Mouse (Mus musculus): ENCODE measurements around the gene Ggact. TPM values are rescaled to one million over a fixed set of nuclear protein-coding genes. Genes with fewer than 3 reads are reported as not detected.

The Ggact gene
- polyA plus RNA-seq (2016; fragmentation: Nextera tagmentation; extraction: Ambion mirVana), result 8.7 and 9.8 TPM in 2 replicates

DNA sequence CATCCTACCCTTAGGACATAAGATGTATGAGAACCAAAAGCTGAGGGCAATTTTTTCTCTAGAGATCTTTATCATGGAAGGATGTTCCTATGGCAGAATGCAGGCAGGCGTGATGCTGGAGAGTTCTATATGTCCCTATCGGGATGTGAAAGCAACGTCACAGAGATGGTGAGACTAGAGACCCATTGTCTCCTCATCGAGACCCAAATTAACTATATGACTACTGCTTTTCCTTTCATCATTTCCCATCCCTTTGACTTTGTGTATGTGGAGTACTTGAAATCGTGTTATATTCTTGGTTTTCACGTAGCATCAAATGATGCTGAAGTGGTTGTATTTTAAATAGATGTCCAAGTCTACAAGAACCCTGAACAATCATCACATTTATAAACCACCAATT lies at the start of gene Ggact:
Gene Ggact, minus strand, starts transcription at position 101 of the 400 bp plus-strand sequence.
- WGBS, result 79% methylated on average over 6 of the region's 6 CpGs

DNA sequence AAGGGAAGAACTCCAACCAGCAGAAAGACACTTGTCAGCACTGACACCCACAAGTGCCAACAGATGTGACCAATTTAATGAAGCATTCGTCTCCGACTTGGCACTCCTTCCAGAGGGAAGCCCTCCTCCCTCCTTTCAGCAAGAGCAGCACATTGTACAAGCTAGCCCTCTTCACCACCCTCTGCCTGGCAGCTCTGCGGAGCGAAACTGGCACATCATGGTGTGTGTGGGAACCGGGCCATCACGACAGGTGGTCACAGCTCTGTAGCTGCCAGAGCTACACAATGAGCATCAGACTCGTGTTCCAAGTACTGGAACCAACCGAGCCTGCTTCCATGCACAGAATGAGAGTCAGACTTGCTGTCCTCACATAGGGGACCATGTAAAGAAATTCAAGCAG lies 44.4 kb upstream of the Ggact start:
- Histone ChIP-seq H3K9ac (replicated peaks) (no peak overlapping the region), H3K4me1 (replicated peaks) (peaks cover 15% of the 10 kb centered on the region), H3K4me3 (replicated peaks) (no peak overlapping the region), H3K9me3 (no peaks in the 10 kb centered on the region), H3K27me3 (no peaks in the 10 kb centered on the region), H3K27ac (no peak overlapping the region), H3K36me3 (peaks cover 13% of the 10 kb centered on the region), H3K4me2 (no peak overlapping the region)
- no peak for ATAC-seq (ENCODE audit: insufficient number of reproducible peaks, insufficient read depth, low FRiP score, low TSS enrichment, low read depth)
- WGBS, result 86% methylated on average over 8 of the region's 8 CpGs

More for the DNA sequence above, at the start of gene Ggact:
- Histone ChIP-seq H3K4me2 (peak within 1 kb of the TSS; percentile 93), H3K9ac (replicated peaks) (peak within 1 kb of the TSS; percentile 73), H3K4me3 (replicated peaks) (peak within 1 kb of the TSS; percentile 71), H3K27ac (0 out of 2 replicates have a peak within 1 kb of the TSS, but pooled peaks have one; percentile 19), H3K4me1 (replicated peaks) (peaks cover 12% of the 10 kb centered on the region), H3K9me3 (peaks cover 2% of the 10 kb centered on the region; the same call in 1 of the 2 replicates), H3K27me3 (no peaks in the 10 kb centered on the region), H3K36me3 (no peaks in the 10 kb centered on the region)
- no peak for ATAC-seq (ENCODE audit: insufficient number of reproducible peaks, insufficient read depth, low FRiP score, low TSS enrichment, low read depth)

DNA sequence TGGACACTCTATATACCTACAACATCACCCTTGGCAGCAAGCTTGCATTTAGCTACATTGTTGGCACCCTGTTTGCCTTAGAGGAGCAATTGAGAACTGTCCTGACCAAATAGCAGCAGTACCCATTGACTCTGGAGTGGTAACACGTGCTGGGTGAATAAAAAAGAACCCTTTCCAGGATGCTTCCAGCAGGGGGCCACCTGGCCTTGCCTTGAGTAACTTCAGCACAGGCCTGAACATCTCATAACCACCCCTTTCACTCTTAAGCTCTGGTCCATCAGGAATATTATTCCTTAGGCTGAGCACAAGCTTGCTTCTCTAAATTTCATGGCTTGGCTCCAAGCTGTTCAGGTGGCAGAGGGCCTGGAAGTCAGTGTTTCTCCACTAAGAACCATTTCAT lies 39.8 kb upstream of the Ggact start:
- no peak overlapping the region for H3K9ac ChIP-seq (replicated peaks)
- H3K27me3 ChIP-seq, result no peaks in the 10 kb centered on the region
- 18% methylated on average over 1 of the region's 1 CpGs for WGBS
- no peak overlapping the region for H3K27ac ChIP-seq
- H3K4me3 ChIP-seq (replicated peaks), result no peak overlapping the region
- peaks cover 6% of the 10 kb centered on the region; the same call in 1 of the 2 replicates for H3K4me1 ChIP-seq (replicated peaks)
- peaks cover 10% of the 10 kb centered on the region; the same call in 1 of the 2 replicates for H3K36me3 ChIP-seq
- H3K4me2 ChIP-seq, result no peak overlapping the region
- no peaks in the 10 kb centered on the region for H3K9me3 ChIP-seq
- ATAC-seq (ENCODE audit: insufficient number of reproducible peaks, insufficient read depth, low FRiP score, low TSS enrichment, low read depth), result no peak

DNA sequence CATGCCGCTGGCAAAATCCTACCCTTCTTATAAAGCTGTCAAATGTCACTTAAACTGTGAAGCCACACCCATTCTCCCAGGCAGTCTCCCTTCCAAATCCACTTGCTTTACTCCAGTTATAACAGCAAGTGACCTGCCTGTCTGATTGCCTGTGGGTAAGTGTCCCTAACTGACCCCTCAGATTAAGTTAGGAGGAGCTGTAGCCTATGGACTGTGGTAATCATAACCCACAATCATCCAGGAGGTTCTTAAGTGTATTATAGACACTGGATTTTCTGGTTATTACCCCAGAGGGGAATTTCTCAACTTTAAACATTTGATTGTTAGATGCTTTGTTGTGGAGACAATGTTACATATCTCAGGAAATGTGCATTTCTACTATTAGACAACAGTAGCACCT lies 39.0 kb upstream of the Ggact start:
- peaks cover 6% of the 10 kb centered on the region; the same call in 1 of the 2 replicates for H3K4me1 ChIP-seq (replicated peaks)
- H3K27ac ChIP-seq, result no peak overlapping the region
- H3K27me3 ChIP-seq, result no peaks in the 10 kb centered on the region
- peaks cover 18% of the 10 kb centered on the region; the same call in 1 of the 2 replicates for H3K36me3 ChIP-seq
- WGBS, result 87% methylated on average over 1 of the region's 1 CpGs
- H3K4me3 ChIP-seq (replicated peaks), result no peak overlapping the region
- no peak overlapping the region for H3K9ac ChIP-seq (replicated peaks)
- no peak for ATAC-seq (ENCODE audit: insufficient number of reproducible peaks, insufficient read depth, low FRiP score, low TSS enrichment, low read depth)
- H3K4me2 ChIP-seq, result no peak overlapping the region
- H3K9me3 ChIP-seq, result no peaks in the 10 kb centered on the region

DNA sequence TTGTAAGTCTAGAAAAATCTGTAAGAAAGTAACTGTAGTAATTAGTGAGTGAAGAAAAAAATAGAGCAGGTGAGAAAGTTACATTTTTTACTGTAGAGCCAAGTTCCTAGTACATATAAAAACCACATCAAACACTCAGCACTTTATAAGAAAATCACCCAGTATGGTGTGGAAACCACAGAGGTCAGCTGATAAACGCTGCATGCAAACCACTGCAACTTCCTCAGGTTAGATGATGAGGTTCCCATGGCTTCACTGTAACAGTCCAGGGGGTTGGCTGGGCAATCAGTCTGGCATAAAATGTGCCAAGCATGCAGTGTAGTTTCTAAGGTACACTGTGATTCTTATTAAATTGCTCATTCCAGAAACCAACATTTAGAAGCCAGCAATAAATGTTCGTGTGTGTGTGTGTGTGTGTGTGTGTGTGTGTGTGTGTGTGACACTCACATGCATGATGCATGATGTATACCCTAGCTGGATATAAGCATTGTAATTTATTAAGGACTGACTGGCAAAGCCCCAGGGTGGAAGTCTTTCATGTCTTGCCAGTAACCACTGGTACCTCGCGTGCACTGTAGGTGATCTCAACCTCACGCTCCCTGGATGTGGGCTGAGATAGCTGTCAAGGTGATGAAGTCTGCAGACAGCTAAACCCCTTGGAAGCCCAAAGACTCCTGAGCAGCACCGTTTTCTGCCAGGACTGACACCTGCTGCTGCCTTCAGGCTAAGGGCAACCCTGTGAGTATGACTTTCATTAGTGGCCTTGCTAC lies 38.3 kb upstream of the Ggact start:
- peaks cover 6% of the 10 kb centered on the region; the same call in 1 of the 2 replicates for H3K4me1 ChIP-seq (replicated peaks)
- H3K9me3 ChIP-seq, result no peaks in the 10 kb centered on the region
- no peak overlapping the region for H3K9ac ChIP-seq (replicated peaks)
- peaks cover 24% of the 10 kb centered on the region; the same call in 1 of the 2 replicates for H3K36me3 ChIP-seq
- H3K4me2 ChIP-seq, result no peak overlapping the region
- ATAC-seq (ENCODE audit: insufficient number of reproducible peaks, insufficient read depth, low FRiP score, low TSS enrichment, low read depth), result no peak; the same call in 1 of the 2 replicates
- H3K27me3 ChIP-seq, result no peaks in the 10 kb centered on the region
- no peak overlapping the region for H3K27ac ChIP-seq
- H3K4me3 ChIP-seq (replicated peaks), result no peak overlapping the region
- WGBS, result 66% methylated on average over 6 of the region's 6 CpGs

DNA sequence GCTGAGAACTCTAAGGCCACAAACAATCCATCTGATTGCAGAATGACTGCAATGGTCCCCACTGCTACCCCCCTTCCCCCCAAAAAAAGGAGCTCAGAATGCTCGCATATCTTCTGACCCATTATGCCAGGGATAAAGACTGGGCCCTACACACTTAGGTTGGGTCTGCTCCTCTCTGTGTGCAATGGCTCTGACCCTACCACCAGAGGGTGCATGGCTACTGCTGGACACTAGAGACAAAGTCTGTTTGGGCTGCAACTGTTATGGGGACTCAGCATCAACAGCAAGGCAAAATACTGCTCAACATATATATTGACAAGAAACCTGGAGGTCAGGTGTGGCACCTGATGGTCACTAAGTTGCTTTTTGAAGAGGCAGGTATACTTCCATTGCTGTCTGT lies 37.4 kb upstream of the Ggact start:
- H3K27me3 ChIP-seq, result no peaks in the 10 kb centered on the region
- no peak overlapping the region for H3K27ac ChIP-seq
- no peak overlapping the region for H3K9ac ChIP-seq (replicated peaks)
- no peaks in the 10 kb centered on the region for H3K9me3 ChIP-seq
- no peak for ATAC-seq (ENCODE audit: insufficient number of reproducible peaks, insufficient read depth, low FRiP score, low TSS enrichment, low read depth)
- H3K4me2 ChIP-seq, result no peak overlapping the region
- peaks cover 28% of the 10 kb centered on the region; the same call in 1 of the 2 replicates for H3K36me3 ChIP-seq
- H3K4me3 ChIP-seq (replicated peaks), result no peak overlapping the region
- H3K4me1 ChIP-seq (replicated peaks), result peaks cover 6% of the 10 kb centered on the region; the same call in 1 of the 2 replicates
- 96% methylated on average over 1 of the region's 1 CpGs for WGBS

DNA sequence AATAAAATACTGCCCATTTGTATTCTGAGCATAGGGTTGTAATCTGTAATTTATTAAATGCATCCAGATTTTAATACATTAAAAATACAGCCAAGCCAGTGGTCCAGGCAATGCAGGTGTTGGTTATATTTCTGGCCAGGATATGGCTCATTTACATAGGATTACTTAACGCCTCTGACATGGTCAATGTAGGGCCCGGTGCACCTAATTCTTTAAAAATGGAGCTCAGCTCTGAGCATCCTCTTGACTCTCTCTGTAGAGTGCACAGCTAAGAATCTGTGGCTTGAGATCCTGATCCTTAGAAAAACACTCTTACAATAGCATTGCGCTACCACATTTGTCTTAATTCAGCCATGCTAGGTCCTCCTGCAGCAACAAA lies 29.9 kb upstream of the Ggact start:
- no peak overlapping the region for H3K4me2 ChIP-seq
- no peak for ATAC-seq (ENCODE audit: insufficient number of reproducible peaks, insufficient read depth, low FRiP score, low TSS enrichment, low read depth)
- 57% methylated on average over 3 of the region's 3 CpGs for WGBS
- no peak overlapping the region for H3K9ac ChIP-seq (replicated peaks)
- no peak overlapping the region for H3K4me3 ChIP-seq (replicated peaks)
- H3K36me3 ChIP-seq, result peaks cover 56% of the 10 kb centered on the region
- H3K27ac ChIP-seq, result 0 out of 2 replicates have a peak overlapping the region, but pooled peaks have one; percentile 35
- no peaks in the 10 kb centered on the region for H3K9me3 ChIP-seq
- H3K27me3 ChIP-seq, result no peaks in the 10 kb centered on the region
- H3K4me1 ChIP-seq (replicated peaks), result peaks cover 8% of the 10 kb centered on the region

DNA sequence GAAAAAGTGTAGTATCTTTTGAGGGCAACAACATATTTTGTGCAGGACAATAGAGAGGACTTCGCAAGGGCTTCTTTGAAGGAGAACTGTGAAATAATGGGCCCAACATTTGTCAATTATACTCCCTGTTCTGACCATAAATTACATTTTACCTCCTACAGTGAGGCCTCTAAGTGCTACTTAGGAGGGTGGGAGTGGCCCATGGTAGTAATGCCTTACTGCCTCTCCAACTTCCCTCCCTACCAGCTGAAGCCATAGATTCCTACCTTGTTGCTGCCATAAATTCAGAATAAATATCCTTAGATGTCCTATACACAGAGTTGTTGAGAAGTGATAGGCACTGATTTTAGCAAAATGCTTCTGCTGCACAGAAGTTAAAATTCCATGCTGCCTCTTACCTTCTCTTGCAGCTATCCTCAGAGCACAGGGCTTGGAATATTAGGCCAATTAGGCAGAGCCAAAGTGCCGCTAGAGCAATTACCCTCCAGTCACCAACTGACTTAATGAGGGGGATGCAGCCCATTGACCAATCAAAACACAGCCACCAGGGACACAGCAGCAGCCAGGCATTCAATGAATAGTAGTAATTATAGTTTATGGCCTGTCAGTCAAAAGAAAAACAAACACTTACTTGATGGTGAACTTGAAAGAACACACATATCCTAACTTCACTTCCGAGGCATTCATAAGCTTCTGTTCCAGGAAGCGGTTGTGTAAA lies 29.4 kb upstream of the Ggact start:
- Histone ChIP-seq H3K4me2 (no peak overlapping the region), H3K27ac (no peak overlapping the region), H3K9ac (replicated peaks) (no peak overlapping the region), H3K4me1 (replicated peaks) (peaks cover 8% of the 10 kb centered on the region), H3K27me3 (no peaks in the 10 kb centered on the region), H3K36me3 (peaks cover 52% of the 10 kb centered on the region), H3K4me3 (replicated peaks) (no peak overlapping the region), H3K9me3 (no peaks in the 10 kb centered on the region)
- ATAC-seq (ENCODE audit: insufficient number of reproducible peaks, insufficient read depth, low FRiP score, low TSS enrichment, low read depth), result peak; percentile 70; the same call in 1 of the 2 replicates
- WGBS, result 17% methylated on average over 4 of the region's 4 CpGs

DNA sequence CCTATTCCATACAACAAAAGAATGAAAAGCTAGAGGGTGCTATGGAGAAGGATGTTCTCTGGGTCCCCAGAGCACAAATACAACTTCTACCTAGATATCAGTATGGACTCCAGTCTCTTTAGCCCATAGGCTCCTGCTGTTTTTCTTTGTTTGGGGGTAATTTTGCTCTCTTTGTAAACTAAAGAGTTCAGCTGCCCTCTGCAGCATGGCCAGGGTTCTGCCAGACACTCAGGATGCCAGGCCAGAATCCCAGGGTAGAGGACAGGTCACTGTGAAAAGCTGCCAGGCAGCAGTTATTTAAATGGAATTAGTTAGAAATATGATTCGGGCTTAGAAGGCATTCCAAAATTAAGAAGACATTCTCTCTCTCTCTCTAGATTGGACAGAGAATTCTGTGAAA lies 22.9 kb upstream of the Ggact start:
- ATAC-seq (ENCODE audit: insufficient number of reproducible peaks, insufficient read depth, low FRiP score, low TSS enrichment, low read depth), result no peak
- Histone ChIP-seq H3K4me2 (no peak overlapping the region), H3K9me3 (no peaks in the 10 kb centered on the region), H3K9ac (replicated peaks) (no peak overlapping the region), H3K4me1 (replicated peaks) (no peaks in the 10 kb centered on the region), H3K27me3 (no peaks in the 10 kb centered on the region), H3K36me3 (peaks cover 56% of the 10 kb centered on the region), H3K27ac (no peak overlapping the region), H3K4me3 (replicated peaks) (no peak overlapping the region)
- 91% methylated on average over 1 of the region's 1 CpGs for WGBS

DNA sequence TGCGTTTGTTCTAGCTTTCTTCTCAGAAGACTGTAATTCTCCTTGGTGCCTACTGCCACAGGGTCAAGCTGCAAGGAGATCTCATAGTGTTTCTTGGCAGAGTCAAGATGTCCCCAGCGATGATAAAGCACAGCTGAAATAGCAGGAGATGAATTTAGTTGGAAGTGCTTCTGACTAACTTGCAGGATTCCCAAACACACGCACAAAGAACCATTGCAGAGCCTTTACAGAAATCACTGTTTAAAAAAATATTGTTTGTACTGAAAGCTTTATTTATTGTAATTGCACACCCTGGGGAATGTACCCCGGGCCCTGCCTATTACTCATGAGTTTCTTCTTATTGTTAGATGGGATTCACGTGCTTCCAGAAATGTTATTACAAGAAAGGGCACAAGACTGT lies 6.5 kb upstream of the Ggact start:
- no peak overlapping the region for H3K27ac ChIP-seq
- H3K4me2 ChIP-seq, result no peak overlapping the region
- no peaks in the 10 kb centered on the region for H3K27me3 ChIP-seq
- H3K36me3 ChIP-seq, result peaks cover 25% of the 10 kb centered on the region; the same call in 1 of the 2 replicates
- 77% methylated on average over 5 of the region's 5 CpGs for WGBS
- no peaks in the 10 kb centered on the region for H3K9me3 ChIP-seq
- H3K9ac ChIP-seq (replicated peaks), result no peak overlapping the region
- no peak overlapping the region for H3K4me3 ChIP-seq (replicated peaks)
- no peaks in the 10 kb centered on the region for H3K4me1 ChIP-seq (replicated peaks)
- no peak for ATAC-seq (ENCODE audit: insufficient number of reproducible peaks, insufficient read depth, low FRiP score, low TSS enrichment, low read depth)

DNA sequence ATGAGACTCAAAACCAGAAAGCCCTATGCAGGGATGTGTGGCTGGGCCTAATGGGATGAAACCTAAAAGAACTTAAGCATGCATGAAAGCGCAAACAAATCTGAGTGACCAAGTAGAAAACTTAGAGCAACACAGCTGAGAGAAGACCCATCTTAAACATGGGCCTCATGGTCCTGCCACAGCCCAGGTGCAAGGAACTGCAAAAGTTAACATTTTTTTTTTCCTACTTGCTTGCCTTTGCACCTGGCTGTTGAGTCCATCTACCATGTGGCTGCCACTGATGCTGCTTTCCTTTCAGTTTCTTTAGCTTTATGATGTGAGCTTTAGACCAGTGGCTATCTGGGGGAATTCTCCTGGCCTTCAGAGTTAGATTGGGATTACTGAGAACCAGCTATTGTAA lies 4.1 kb upstream of the Ggact start:
- Histone ChIP-seq H3K9me3 (no peaks in the 10 kb centered on the region), H3K4me1 (replicated peaks) (0 out of 2 replicates have a peak, but pooled peaks cover 2% of the 10 kb centered on the region), H3K4me3 (replicated peaks) (no peak overlapping the region), H3K36me3 (peaks cover 15% of the 10 kb centered on the region; the same call in 1 of the 2 replicates), H3K27me3 (no peaks in the 10 kb centered on the region), H3K4me2 (no peak overlapping the region), H3K27ac (no peak overlapping the region), H3K9ac (replicated peaks) (no peak overlapping the region)
- 92% methylated on average over 1 of the region's 1 CpGs for WGBS
- ATAC-seq (ENCODE audit: insufficient number of reproducible peaks, insufficient read depth, low FRiP score, low TSS enrichment, low read depth), result no peak
